Mouse (Mus musculus): Measurements from ENCODE around the gene Atp2a1. TPM values are rescaled to one million over a fixed set of nuclear protein-coding genes. Genes with fewer than 3 reads are reported as not detected.

Atp2a1 gene
- polyA plus RNA-seq, 2 experiments: 0.16 TPM; not detected in 1

DNA sequence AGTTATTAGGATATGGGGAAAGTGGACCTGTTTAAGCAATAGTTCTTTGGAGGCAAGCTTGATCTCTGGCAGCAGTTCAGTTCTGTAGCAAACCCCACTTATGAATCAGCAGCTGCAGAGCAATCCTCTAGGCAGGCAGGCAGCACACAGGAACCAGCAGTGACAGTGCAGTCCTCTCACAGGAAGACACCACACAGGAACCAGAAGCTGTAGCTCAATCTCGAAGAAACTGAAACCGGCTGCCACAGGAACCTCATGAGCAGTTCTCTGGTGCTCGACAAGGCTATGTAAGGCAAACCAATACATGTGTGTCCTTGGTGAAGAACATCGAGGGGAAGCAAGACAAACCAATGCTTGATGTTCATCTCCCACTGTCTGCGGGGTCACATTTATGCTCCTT, 41.2 kb downstream of the Atp2a1 start:
- TF ChIP-seq CTCF (IDR thresholded peaks at IDR 0.05; ENCODE audit: low read depth) (no peak), EP300 (IDR thresholded peaks at IDR 0.05; ENCODE audit: low read depth) (no peak)
- H3K9ac ChIP-seq (replicated peaks): no peak overlapping the region
- H3K27ac ChIP-seq: no peak overlapping the region
- no peaks in the 10 kb centered on the region for H3K36me3 ChIP-seq (replicated peaks; ENCODE audit: control insufficient read depth, insufficient read depth, low read depth)
- WGBS (ENCODE audit: insufficient replicate concordance): 47% methylated on average over 5 of the region's 5 CpGs
- H3K9me3 ChIP-seq (ENCODE audit: control insufficient read depth, low read length): no peaks in the 10 kb centered on the region
- H3K4me3 ChIP-seq (ENCODE audit: insufficient read depth in 1 of 2, low read depth in 2 of 2, low read length in 2 of 2): no peak overlapping the region
- ATAC-seq (ENCODE audit: insufficient read depth) (no peak), DNase-seq (ENCODE audit: low read depth in 3 of 3, low spot score in 3 of 3) (no peak)
- no peak overlapping the region for H3K4me2 ChIP-seq (ENCODE audit: low read depth)
- no peaks in the 10 kb centered on the region for H3K27me3 ChIP-seq (ENCODE audit: control insufficient read depth, insufficient read depth, low read length)
- H3K4me1 ChIP-seq (replicated peaks; ENCODE audit: control insufficient read depth in 2 of 2, insufficient read depth in 2 of 2, low read length in 1 of 2): peaks cover 0 to under 1% of the 10 kb centered on the region in 2 experiments; a peak in 1 of 4 replicates

DNA sequence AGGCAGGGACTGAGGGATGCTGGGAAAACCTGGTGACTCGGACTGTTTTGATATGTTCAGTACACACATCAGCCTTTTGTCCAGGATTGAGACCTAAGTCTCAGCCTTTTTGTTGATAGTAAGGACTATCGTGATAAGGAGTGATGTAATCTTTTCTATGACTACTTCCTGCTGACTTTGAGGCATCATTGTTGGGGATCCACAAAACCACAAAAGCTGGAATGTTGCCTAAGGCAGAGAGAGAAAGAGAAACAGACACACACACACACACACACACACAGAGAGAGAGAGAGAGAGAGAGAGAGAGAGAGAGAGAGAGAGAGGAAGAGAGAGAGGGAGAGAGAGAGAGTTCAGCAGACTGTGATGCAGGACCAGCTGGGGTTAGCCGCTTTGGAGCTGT, 44.4 kb downstream of the Atp2a1 start:
- Histone ChIP-seq H3K27ac (no peak overlapping the region), H3K9ac (replicated peaks) (no peak overlapping the region), H3K4me3 (ENCODE audit: insufficient read depth in 1 of 2, low read depth in 2 of 2, low read length in 2 of 2) (no peak overlapping the region), H3K27me3 (ENCODE audit: control insufficient read depth, insufficient read depth, low read length) (no peaks in the 10 kb centered on the region), H3K4me1 (replicated peaks; ENCODE audit: control insufficient read depth in 2 of 2, insufficient read depth in 2 of 2, low read length in 1 of 2) (peaks cover 0 to 4% of the 10 kb centered on the region in 2 experiments; a peak in 2 of 4 replicates), H3K36me3 (replicated peaks; ENCODE audit: control insufficient read depth, insufficient read depth, low read depth) (no peaks in the 10 kb centered on the region), H3K9me3 (ENCODE audit: control insufficient read depth, low read length) (no peaks in the 10 kb centered on the region), H3K4me2 (ENCODE audit: low read depth) (no peak overlapping the region)
- no peak for DNase-seq (ENCODE audit: low read depth in 3 of 3, low spot score in 3 of 3)
- ATAC-seq (ENCODE audit: insufficient read depth): no peak
- WGBS (ENCODE audit: insufficient replicate concordance): 46% methylated on average over 3 of the region's 3 CpGs
- TF ChIP-seq EP300 (IDR thresholded peaks at IDR 0.05; ENCODE audit: low read depth): no peak
- TF ChIP-seq CTCF (IDR thresholded peaks at IDR 0.05; ENCODE audit: low read depth): no peak

DNA sequence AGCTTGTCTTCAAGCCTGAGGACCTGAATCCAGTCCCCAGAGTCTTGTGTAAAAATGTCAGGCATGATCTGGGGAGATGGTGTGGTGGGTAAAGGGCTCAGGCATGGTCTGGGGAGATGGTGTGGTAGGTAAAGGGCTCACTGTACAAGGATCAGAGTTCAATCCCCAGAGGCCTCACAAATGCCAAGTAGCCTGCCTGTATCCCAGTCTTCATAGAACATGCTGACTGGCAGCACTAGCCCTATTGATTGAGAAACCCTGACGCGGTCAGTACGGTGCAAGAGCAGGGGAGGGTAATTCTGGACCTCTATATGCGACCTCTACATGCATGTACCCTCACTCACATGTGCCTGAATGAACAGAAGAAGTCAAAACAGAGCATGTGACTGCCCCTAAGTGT, 45.3 kb downstream of the Atp2a1 start:
- H3K9ac ChIP-seq (replicated peaks): no peak overlapping the region
- no peak overlapping the region for H3K4me3 ChIP-seq (ENCODE audit: insufficient read depth in 1 of 2, low read depth in 2 of 2, low read length in 2 of 2)
- peaks cover 0 to 4% of the 10 kb centered on the region in 2 experiments; a peak in 2 of 4 replicates for H3K4me1 ChIP-seq (replicated peaks; ENCODE audit: control insufficient read depth in 2 of 2, insufficient read depth in 2 of 2, low read length in 1 of 2)
- 76% methylated on average over 4 of the region's 4 CpGs for WGBS (ENCODE audit: insufficient replicate concordance)
- no peaks in the 10 kb centered on the region for H3K36me3 ChIP-seq (replicated peaks; ENCODE audit: control insufficient read depth, insufficient read depth, low read depth)
- no peak for ATAC-seq (ENCODE audit: insufficient read depth)
- H3K4me2 ChIP-seq (ENCODE audit: low read depth): no peak overlapping the region
- DNase-seq (ENCODE audit: low read depth in 3 of 3, low spot score in 3 of 3): no peak
- no peak for TF ChIP-seq CTCF (IDR thresholded peaks at IDR 0.05; ENCODE audit: low read depth)
- no peak for TF ChIP-seq EP300 (IDR thresholded peaks at IDR 0.05; ENCODE audit: low read depth)
- H3K27me3 ChIP-seq (ENCODE audit: control insufficient read depth, insufficient read depth, low read length): no peaks in the 10 kb centered on the region
- H3K9me3 ChIP-seq (ENCODE audit: control insufficient read depth, low read length): no peaks in the 10 kb centered on the region
- H3K27ac ChIP-seq: no peak overlapping the region

DNA sequence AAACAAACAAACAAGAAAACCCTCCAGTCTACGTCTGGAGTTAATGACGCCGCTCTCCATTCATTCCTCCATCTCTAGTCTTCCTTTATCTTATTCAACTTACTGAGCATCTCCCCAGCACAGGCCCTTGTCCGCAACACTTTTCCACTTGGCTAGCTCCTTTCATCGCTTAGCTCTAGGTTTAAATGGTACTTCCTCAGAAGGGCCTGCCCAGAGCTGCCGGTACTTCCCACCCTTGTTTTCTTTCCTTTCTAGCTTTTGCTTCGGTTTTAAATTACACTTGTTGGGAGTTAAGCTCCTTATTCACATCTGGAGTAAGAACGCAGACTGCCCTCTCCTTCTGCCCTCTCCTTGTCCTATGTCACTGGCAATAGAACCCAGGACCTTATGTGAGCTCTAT, 45.9 kb downstream of the Atp2a1 start:
- Histone ChIP-seq H3K27ac (no peak overlapping the region), H3K9me3 (ENCODE audit: control insufficient read depth, low read length) (no peaks in the 10 kb centered on the region), H3K4me1 (replicated peaks; ENCODE audit: control insufficient read depth in 2 of 2, insufficient read depth in 2 of 2, low read length in 1 of 2) (peaks cover 0 to 4% of the 10 kb centered on the region in 2 experiments; a peak in 2 of 4 replicates), H3K4me3 (ENCODE audit: insufficient read depth in 1 of 2, low read depth in 2 of 2, low read length in 2 of 2) (no peak overlapping the region), H3K4me2 (ENCODE audit: low read depth) (no peak overlapping the region), H3K36me3 (replicated peaks; ENCODE audit: control insufficient read depth, insufficient read depth, low read depth) (no peaks in the 10 kb centered on the region), H3K9ac (replicated peaks) (no peak overlapping the region), H3K27me3 (ENCODE audit: control insufficient read depth, insufficient read depth, low read length) (no peaks in the 10 kb centered on the region)
- WGBS (ENCODE audit: insufficient replicate concordance): 45% methylated on average over 8 of the region's 8 CpGs
- DNase-seq (ENCODE audit: low read depth in 3 of 3, low spot score in 3 of 3) (no peak), ATAC-seq (ENCODE audit: insufficient read depth) (no peak)
- TF ChIP-seq CTCF (IDR thresholded peaks at IDR 0.05; ENCODE audit: low read depth) (no peak), EP300 (IDR thresholded peaks at IDR 0.05; ENCODE audit: low read depth) (no peak)

DNA sequence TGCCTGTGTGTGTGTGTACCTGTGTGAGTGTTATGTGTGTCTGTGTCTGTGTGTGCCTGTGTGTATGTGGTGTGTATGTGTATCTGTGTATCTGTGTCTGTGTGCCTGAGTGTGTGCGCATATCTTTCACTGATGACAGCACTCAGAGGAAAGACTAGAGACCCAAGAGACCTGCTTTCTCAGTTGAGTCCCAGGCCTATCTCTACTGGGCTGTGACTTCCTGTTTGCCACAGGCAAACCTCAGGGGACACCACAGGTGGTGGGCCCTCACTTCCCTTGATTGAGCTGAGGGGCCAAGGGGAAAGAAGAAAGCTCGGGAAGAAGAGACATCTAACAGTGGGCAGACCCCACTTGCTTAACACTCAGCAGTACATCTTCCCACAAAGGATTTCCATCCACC, 46.3 kb downstream of the Atp2a1 start:
- Histone ChIP-seq H3K4me1 (replicated peaks; ENCODE audit: control insufficient read depth in 2 of 2, insufficient read depth in 2 of 2, low read length in 1 of 2) (peaks cover 0 to 4% of the 10 kb centered on the region in 2 experiments; a peak in 2 of 4 replicates), H3K4me3 (ENCODE audit: insufficient read depth in 1 of 2, low read depth in 2 of 2, low read length in 2 of 2) (no peak overlapping the region), H3K4me2 (ENCODE audit: low read depth) (no peak overlapping the region), H3K9ac (replicated peaks) (no peak overlapping the region), H3K9me3 (ENCODE audit: control insufficient read depth, low read length) (no peaks in the 10 kb centered on the region), H3K27ac (no peak overlapping the region), H3K36me3 (replicated peaks; ENCODE audit: control insufficient read depth, insufficient read depth, low read depth) (no peaks in the 10 kb centered on the region), H3K27me3 (ENCODE audit: control insufficient read depth, insufficient read depth, low read length) (no peaks in the 10 kb centered on the region)
- TF ChIP-seq CTCF (IDR thresholded peaks at IDR 0.05; ENCODE audit: low read depth) (no peak), EP300 (IDR thresholded peaks at IDR 0.05; ENCODE audit: low read depth) (no peak)
- WGBS (ENCODE audit: insufficient replicate concordance): 19% methylated on average over 2 of the region's 2 CpGs
- DNase-seq (ENCODE audit: low read depth in 3 of 3, low spot score in 3 of 3) (no peak), ATAC-seq (ENCODE audit: insufficient read depth) (no peak)
